Mouse (Mus musculus) midbrain, postnatal 0 days (tissue): Measurements from ENCODE around the gene 4933428M09Rik. TPM values are rescaled to one million over a fixed set of nuclear protein-coding genes. Genes with fewer than 3 reads are reported as not detected.
"Not testable (repeated sequence)": the region's sequence is repeated elsewhere in the genome, so short reads cannot be mapped to it uniquely, and the experiment has no call there.

Experiments
- ATAC-seq: fragments of 200-750 bp; cut with Nextera tagmentation; 2 replicates; pipeline ENCODE4 v1.8.0; 2017; ENCODE audit warnings: moderate number of reproducible peaks, mild to moderate bottlenecking, moderate TSS enrichment, moderate library complexity; ENCODE audit not compliant: low FRiP score
- DNase-seq: peaks from one replicate; pipeline ENCODE4 v3.0.0-alpha.2; 2015; ENCODE audit warnings: low spot score
- H3K27ac ChIP-seq: fragments of 300-500 bp; sonication (generic); 2 replicates; pipeline ENCODE4 v1.5.1; 2014; ENCODE audit warnings: low read depth, mild to moderate bottlenecking, low read length, mixed read lengths
- H3K27me3 ChIP-seq: fragments of 300-500 bp; sonication (generic); 2 replicates; pipeline ENCODE4 v1.6.1; 2014; ENCODE audit warnings: low read length, control low read depth, mixed read lengths; ENCODE audit not compliant: insufficient read depth
- H3K36me3 ChIP-seq: fragments of 300-500 bp; sonication (generic); 2 replicates; pipeline ENCODE4 v1.6.1; 2014; ENCODE audit warnings: low read length, control low read depth, mixed read lengths; ENCODE audit not compliant: insufficient read depth
- H3K4me1 ChIP-seq: fragments of 300-500 bp; sonication (generic); 2 replicates; pipeline ENCODE4 v1.6.1; 2014; ENCODE audit warnings: mild to moderate bottlenecking, control low read depth, antibody characterized with exemption, low read length, mixed read lengths; ENCODE audit not compliant: insufficient read depth
- H3K4me2 ChIP-seq: fragments of 300-500 bp; sonication (generic); 2 replicates; pipeline ENCODE4 v1.6.1; 2014; ENCODE audit warnings: low read depth, mild to moderate bottlenecking, low read length, mixed read lengths; ENCODE audit not compliant: poor library complexity, severe bottlenecking
- H3K4me3 ChIP-seq: fragments of 300-500 bp; sonication (generic); 2 replicates; pipeline ENCODE4 v1.5.1; 2014; ENCODE audit warnings: low read depth, mild to moderate bottlenecking, low read length, moderate library complexity
- H3K9ac ChIP-seq: fragments of 300-500 bp; sonication (generic); replicated peaks from 2 replicates; pipeline ENCODE4 v1.6.1; 2014; ENCODE audit warnings: mild to moderate bottlenecking, low read length, moderate library complexity, mixed read lengths; ENCODE audit not compliant: poor library complexity, severe bottlenecking
- H3K9me3 ChIP-seq: fragments of 300-500 bp; sonication (generic); 2 replicates; pipeline ENCODE4 v1.6.1; 2016; ENCODE audit warnings: low read length, control low read depth
- CTCF ChIP-seq: IDR thresholded peaks from 2 replicates; pipeline ENCODE4 v1.5.1; 2016; ENCODE audit warnings: antibody characterized with exemption, mild to moderate bottlenecking
- WGBS: fragments of 180-500 bp; shearing (Covaris S2); extraction: QIAGEN DNeasy Blood & Tissue Kit; methylation state at CpG from one replicate; pipeline ENCODE4 v1.1.7; 2014; 5-methylcytosine and 5-hydroxymethylcytosine counted together
- polyA plus RNA-seq: library from polyadenylated mRNA; unstranded; fragments of >200 nt; fragmentation: Nextera tagmentation; extraction: Ambion mirVana; gene quantifications from 2 replicates; pipeline ENCODE4 v1.2.1, GENCODE M21; 2015
- total RNA-seq: library from RNA; depleted of rRNA; stranded (reverse); fragments of >200 nt; gene quantifications from 2 replicates; pipeline ENCODE4 v1.2.3, GENCODE M21; 2014; rRNA removed

The 4933428M09Rik gene
- total RNA-seq (not detected in 2 replicates), polyA plus RNA-seq (not detected in 2 replicates)

DNA sequence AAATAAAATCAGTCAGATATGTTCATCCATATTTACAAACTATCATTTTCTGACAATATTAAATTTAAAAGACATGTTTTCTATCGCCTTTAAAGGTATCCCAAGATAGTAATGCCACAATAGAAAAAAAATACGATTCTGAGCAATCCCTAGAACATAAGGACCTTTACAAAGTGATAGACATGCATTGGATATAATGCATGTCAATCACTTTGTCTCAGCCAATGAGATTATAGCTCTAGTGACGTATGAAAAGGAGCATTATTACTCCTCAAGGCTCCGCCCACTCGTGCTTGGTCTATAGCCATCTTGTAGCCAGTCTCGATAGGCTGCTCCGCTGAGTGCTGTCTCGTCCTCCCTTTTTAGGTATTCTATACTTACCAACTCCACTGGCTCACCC, at the start of gene 4933428M09Rik:
Gene 4933428M09Rik (plus strand): TSS at position 301 of the 400 bp plus-strand sequence.
- H3K9ac ChIP-seq = no peak within 1 kb of the TSS
- no peak for DNase-seq
- H3K4me2 ChIP-seq = no peak within 1 kb of the TSS
- no peaks in the 10 kb centered on the region for H3K4me1 ChIP-seq
- no peak for TF ChIP-seq CTCF
- WGBS = 86% methylated on average over 8 of the region's 8 CpGs
- ATAC-seq = no peak
- no peak within 1 kb of the TSS for H3K4me3 ChIP-seq
- no peaks in the 10 kb centered on the region for H3K27me3 ChIP-seq
- H3K36me3 ChIP-seq = no peaks in the 10 kb centered on the region
- no peaks in the 10 kb centered on the region for H3K9me3 ChIP-seq
- no peak within 1 kb of the TSS for H3K27ac ChIP-seq

- no peak for TF ChIP-seq CTCF
- Histone ChIP-seq H3K9me3 (no peaks in the 10 kb centered on the region), H3K4me1 (no peaks in the 10 kb centered on the region), H3K36me3 (no peaks in the 10 kb centered on the region), H3K27me3 (no peaks in the 10 kb centered on the region), H3K27ac (no peak overlapping the region), H3K4me2 (no peak overlapping the region), H3K9ac (no peak overlapping the region), H3K4me3 (no peak overlapping the region)
- DNase-seq (peak; percentile 44), ATAC-seq (no peak)
- 51% methylated on average over 4 of the region's 4 CpGs for WGBS
Observed at GRCm38 (mm10) chrX:139134031-139134430, 45.0 kb upstream of the 4933428M09Rik start.

DNA sequence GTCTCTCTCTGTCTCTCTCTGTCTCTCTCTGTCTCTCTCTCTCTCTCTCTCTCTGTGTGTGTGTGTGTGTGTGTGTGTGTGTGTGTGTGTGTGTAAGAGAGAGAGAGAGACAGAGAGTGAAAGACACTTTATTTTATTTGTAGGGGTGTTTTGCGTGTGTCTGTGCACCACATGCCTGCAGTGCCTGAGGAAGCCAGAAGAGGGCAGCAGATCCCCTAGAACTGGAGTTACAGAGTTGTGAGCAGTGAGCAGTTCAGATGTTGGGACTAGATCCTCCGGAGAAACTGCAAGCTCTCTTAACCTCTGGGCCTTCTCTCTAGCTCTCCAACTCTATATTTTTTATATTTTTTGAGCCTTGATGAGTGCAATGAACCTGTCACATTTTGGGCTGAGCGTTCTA, 12.5 kb downstream of the 4933428M09Rik start:
- 88% methylated on average over 3 of the region's 3 CpGs for WGBS
- H3K4me2 ChIP-seq, H3K4me1 ChIP-seq, DNase-seq, H3K9ac ChIP-seq, H3K9me3 ChIP-seq, H3K27ac ChIP-seq, H3K4me3 ChIP-seq, H3K36me3 ChIP-seq, ATAC-seq, H3K27me3 ChIP-seq: not testable (repeated sequence)
- TF ChIP-seq CTCF = peak; percentile 19; the same call in 1 of the 2 replicates

- no peak overlapping the region for H3K4me2 ChIP-seq
- 79% methylated on average over 1 of the region's 1 CpGs for WGBS
- no peaks in the 10 kb centered on the region for H3K27me3 ChIP-seq
- TF ChIP-seq CTCF = no peak
- no peak overlapping the region for H3K9ac ChIP-seq
- no peaks in the 10 kb centered on the region for H3K36me3 ChIP-seq
- H3K27ac ChIP-seq = no peak overlapping the region
- no peak overlapping the region for H3K4me3 ChIP-seq
- DNase-seq (peak; percentile 23), ATAC-seq (no peak)
- no peaks in the 10 kb centered on the region for H3K4me1 ChIP-seq
- H3K9me3 ChIP-seq = no peaks in the 10 kb centered on the region
Observed at GRCm38 (mm10) chrX:139194572-139195279, 15.7 kb downstream of the 4933428M09Rik start.

DNA sequence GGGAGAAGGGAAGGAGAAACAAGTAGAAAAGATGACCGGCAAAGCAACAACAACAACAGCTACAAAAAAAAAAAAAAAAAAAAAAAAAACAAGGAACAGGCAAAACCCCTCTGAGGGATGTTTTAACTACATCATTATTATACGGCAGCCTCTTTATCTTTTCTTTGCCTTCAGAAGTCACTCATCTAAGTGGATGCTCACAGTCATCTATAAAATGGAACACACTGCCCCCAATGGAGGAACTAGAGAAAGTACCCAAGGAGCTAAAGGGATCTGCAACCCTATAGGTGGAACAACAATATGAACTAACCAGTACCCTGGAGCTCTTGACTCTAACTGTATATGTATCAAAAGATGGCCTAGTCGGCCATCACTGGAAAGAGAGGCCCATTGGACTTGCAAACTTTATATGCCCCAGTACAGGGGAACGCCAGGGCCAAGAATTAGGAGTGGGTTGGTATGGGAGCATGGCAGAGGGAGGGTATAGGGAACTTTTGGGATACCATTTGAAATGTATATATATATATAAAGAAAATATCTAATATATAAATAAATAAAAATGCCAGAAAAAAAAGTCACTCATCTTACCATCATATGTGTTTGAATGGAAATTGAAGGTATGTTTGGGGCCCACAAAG, 30.3 kb downstream of the 4933428M09Rik start:
- not testable (repeated sequence) for H3K9ac ChIP-seq, ATAC-seq, H3K9me3 ChIP-seq, H3K27ac ChIP-seq, DNase-seq, H3K4me1 ChIP-seq, H3K36me3 ChIP-seq, H3K27me3 ChIP-seq
- Histone ChIP-seq H3K4me3 (peak overlapping the region; percentile 43), H3K4me2 (peak overlapping the region; percentile 50; the same call in 1 of the 2 replicates)
- peak; percentile 28 for TF ChIP-seq CTCF
- WGBS = 80% methylated on average over 4 of the region's 4 CpGs

DNA sequence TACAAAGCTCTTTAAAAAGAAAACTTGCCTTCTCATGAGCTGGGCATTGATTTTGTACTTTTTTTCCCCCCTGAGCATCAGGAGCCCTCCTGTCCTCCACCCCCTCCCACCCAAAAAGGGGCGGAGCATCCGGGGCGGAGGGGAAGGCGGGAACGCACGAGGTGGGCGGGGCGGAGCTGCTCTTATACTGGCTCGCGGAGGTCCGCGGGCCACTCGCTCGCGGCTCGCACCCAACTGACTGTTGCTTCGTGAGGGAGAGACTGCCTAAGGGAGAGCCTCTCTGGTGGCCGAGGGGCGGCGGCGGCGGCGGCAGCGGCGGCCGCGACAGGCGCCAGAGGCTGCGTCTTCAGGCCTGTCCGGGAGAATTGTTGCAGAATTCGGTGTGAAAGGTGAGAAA, 30.8 kb downstream of the 4933428M09Rik start, which contains the start of gene Mum1l1:
Gene Mum1l1 (plus strand): TSS at position 214 of the 397 bp plus-strand sequence.
- H3K4me2 ChIP-seq = peak within 1 kb of the TSS; percentile 50
- H3K27me3 ChIP-seq = no peaks in the 10 kb centered on the region
- 30% methylated on average over 21 of the region's 31 CpGs for WGBS
- peak within 1 kb of the TSS; percentile 36; the same call in 1 of the 2 replicates for H3K9ac ChIP-seq
- DNase-seq (peak; percentile 60), ATAC-seq (peak; percentile 60; the same call in 1 of the 2 replicates)
- H3K9me3 ChIP-seq = no peaks in the 10 kb centered on the region
- H3K4me1 ChIP-seq = no peaks in the 10 kb centered on the region
- TF ChIP-seq CTCF = no peak
- H3K4me3 ChIP-seq = peak within 1 kb of the TSS; percentile 43
- no peaks in the 10 kb centered on the region for H3K36me3 ChIP-seq
- H3K27ac ChIP-seq = no peak within 1 kb of the TSS
